Mouse (Mus musculus): ENCODE results near the gene Pdxk. TPM values are rescaled to one million over a fixed set of nuclear protein-coding genes. Genes with fewer than 3 reads are reported as not detected.

Pdxk gene
- polyA plus RNA-seq, 1 experiment from 2014 or later, result 6.8 TPM

GRCm38 (mm10) chr10:78462945-78463768 lies 1.6 kb downstream of the Pdxk start:
- DNase-seq (ENCODE audit: low spot score) (no peak), ATAC-seq (ENCODE audit: low FRiP score) (no peak)
- Histone ChIP-seq H3K4me3 (ENCODE audit: low read depth, low read length) (no peak overlapping the region), H3K27me3 (ENCODE audit: control insufficient read depth, insufficient read depth, low read length) (no peaks in the 10 kb centered on the region), H3K9ac (ENCODE audit: low read depth, low read length) (no peak overlapping the region), H3K4me2 (replicated peaks; ENCODE audit: low read depth, low read length) (no peak overlapping the region), H3K36me3 (ENCODE audit: control insufficient read depth, insufficient read depth, low read length) (no peaks in the 10 kb centered on the region), H3K27ac (ENCODE audit: low read depth, low read length) (no peak overlapping the region), H3K4me1 (replicated peaks; ENCODE audit: control insufficient read depth, insufficient read depth, low read length) (no peaks in the 10 kb centered on the region), H3K9me3 (ENCODE audit: control insufficient read depth, low read length) (no peaks in the 10 kb centered on the region)
- WGBS, result 87% methylated on average over 8 of the region's 8 CpGs

GRCm38 (mm10) chr10:78461767-78462166 lies 3.0 kb downstream of the Pdxk start:
- DNase-seq (ENCODE audit: low spot score) (no peak), ATAC-seq (ENCODE audit: low FRiP score) (no peak)
- Histone ChIP-seq H3K4me3 (ENCODE audit: low read depth, low read length) (no peak overlapping the region), H3K9ac (ENCODE audit: low read depth, low read length) (no peak overlapping the region), H3K36me3 (ENCODE audit: control insufficient read depth, insufficient read depth, low read length) (no peaks in the 10 kb centered on the region), H3K27ac (ENCODE audit: low read depth, low read length) (no peak overlapping the region), H3K27me3 (ENCODE audit: control insufficient read depth, insufficient read depth, low read length) (no peaks in the 10 kb centered on the region), H3K4me2 (replicated peaks; ENCODE audit: low read depth, low read length) (no peak overlapping the region), H3K9me3 (ENCODE audit: control insufficient read depth, low read length) (no peaks in the 10 kb centered on the region), H3K4me1 (replicated peaks; ENCODE audit: control insufficient read depth, insufficient read depth, low read length) (no peaks in the 10 kb centered on the region)
- 75% methylated on average over 4 of the region's 4 CpGs for WGBS

GRCm38 (mm10) chr10:78460463-78460862 lies 4.3 kb downstream of the Pdxk start:
- H3K4me1 ChIP-seq (replicated peaks; ENCODE audit: control insufficient read depth, insufficient read depth, low read length), result no peaks in the 10 kb centered on the region
- ATAC-seq (ENCODE audit: low FRiP score), result no peak
- WGBS, result 65% methylated on average over 4 of the region's 5 CpGs
- H3K27ac ChIP-seq (ENCODE audit: low read depth, low read length), result no peak overlapping the region
- H3K9me3 ChIP-seq (ENCODE audit: control insufficient read depth, low read length), result no peaks in the 10 kb centered on the region
- no peak overlapping the region for H3K4me3 ChIP-seq (ENCODE audit: low read depth, low read length)
- no peak overlapping the region for H3K9ac ChIP-seq (ENCODE audit: low read depth, low read length)
- H3K27me3 ChIP-seq (ENCODE audit: control insufficient read depth, insufficient read depth, low read length), result no peaks in the 10 kb centered on the region
- no peaks in the 10 kb centered on the region for H3K36me3 ChIP-seq (ENCODE audit: control insufficient read depth, insufficient read depth, low read length)
- H3K4me2 ChIP-seq (replicated peaks; ENCODE audit: low read depth, low read length), result no peak overlapping the region
- DNase-seq (ENCODE audit: low spot score), result no peak

GRCm38 (mm10) chr10:78458348-78459111 lies 6.2 kb downstream of the Pdxk start:
- no peak for DNase-seq (ENCODE audit: low spot score)
- Histone ChIP-seq H3K9me3 (ENCODE audit: control insufficient read depth, low read length) (no peaks in the 10 kb centered on the region), H3K27ac (ENCODE audit: low read depth, low read length) (no peak overlapping the region), H3K27me3 (ENCODE audit: control insufficient read depth, insufficient read depth, low read length) (no peaks in the 10 kb centered on the region), H3K36me3 (ENCODE audit: control insufficient read depth, insufficient read depth, low read length) (no peaks in the 10 kb centered on the region), H3K4me3 (ENCODE audit: low read depth, low read length) (no peak overlapping the region), H3K4me2 (replicated peaks; ENCODE audit: low read depth, low read length) (no peak overlapping the region), H3K4me1 (replicated peaks; ENCODE audit: control insufficient read depth, insufficient read depth, low read length) (no peaks in the 10 kb centered on the region), H3K9ac (ENCODE audit: low read depth, low read length) (no peak overlapping the region)
- ATAC-seq (ENCODE audit: low FRiP score), result no peak
- 66% methylated on average over 5 of the region's 5 CpGs for WGBS

GRCm38 (mm10) chr10:78457495-78458347 lies 7.1 kb downstream of the Pdxk start:
- DNase-seq (ENCODE audit: low spot score) (no peak), ATAC-seq (ENCODE audit: low FRiP score) (0 out of 2 replicates have a peak, but pooled peaks have one; percentile 41)
- H3K27ac ChIP-seq (ENCODE audit: low read depth, low read length), result no peak overlapping the region
- H3K27me3 ChIP-seq (ENCODE audit: control insufficient read depth, insufficient read depth, low read length), result no peaks in the 10 kb centered on the region
- no peaks in the 10 kb centered on the region for H3K4me1 ChIP-seq (replicated peaks; ENCODE audit: control insufficient read depth, insufficient read depth, low read length)
- no peak overlapping the region for H3K4me3 ChIP-seq (ENCODE audit: low read depth, low read length)
- no peak overlapping the region for H3K9ac ChIP-seq (ENCODE audit: low read depth, low read length)
- H3K36me3 ChIP-seq (ENCODE audit: control insufficient read depth, insufficient read depth, low read length), result no peaks in the 10 kb centered on the region
- no peak overlapping the region; the same call in 1 of the 2 replicates for H3K4me2 ChIP-seq (replicated peaks; ENCODE audit: low read depth, low read length)
- H3K9me3 ChIP-seq (ENCODE audit: control insufficient read depth, low read length), result no peaks in the 10 kb centered on the region
- WGBS, result 30% methylated on average over 9 of the region's 10 CpGs

- DNase-seq (ENCODE audit: low spot score) (no peak), ATAC-seq (ENCODE audit: low FRiP score) (no peak)
- H3K4me1 ChIP-seq (replicated peaks; ENCODE audit: control insufficient read depth, insufficient read depth, low read length), result no peaks in the 10 kb centered on the region
- no peak overlapping the region for H3K9ac ChIP-seq (ENCODE audit: low read depth, low read length)
- H3K27ac ChIP-seq (ENCODE audit: low read depth, low read length), result no peak overlapping the region
- no peak overlapping the region for H3K4me2 ChIP-seq (replicated peaks; ENCODE audit: low read depth, low read length)
- no peaks in the 10 kb centered on the region for H3K36me3 ChIP-seq (ENCODE audit: control insufficient read depth, insufficient read depth, low read length)
- H3K4me3 ChIP-seq (ENCODE audit: low read depth, low read length), result no peak overlapping the region
- no peaks in the 10 kb centered on the region for H3K9me3 ChIP-seq (ENCODE audit: control insufficient read depth, low read length)
- 87% methylated on average over 13 of the region's 13 CpGs for WGBS
- H3K27me3 ChIP-seq (ENCODE audit: control insufficient read depth, insufficient read depth, low read length), result no peaks in the 10 kb centered on the region
Measured at GRCm38 (mm10) chr10:78456696-78457095, 8.1 kb downstream of the Pdxk start.

GRCm38 (mm10) chr10:78452641-78453040 lies 12.1 kb downstream of the Pdxk start:
- DNase-seq (ENCODE audit: low spot score) (no peak), ATAC-seq (ENCODE audit: low FRiP score) (no peak)
- no peaks in the 10 kb centered on the region for H3K4me1 ChIP-seq (replicated peaks; ENCODE audit: control insufficient read depth, insufficient read depth, low read length)
- H3K36me3 ChIP-seq (ENCODE audit: control insufficient read depth, insufficient read depth, low read length), result no peaks in the 10 kb centered on the region
- no peak overlapping the region for H3K27ac ChIP-seq (ENCODE audit: low read depth, low read length)
- no peak overlapping the region for H3K9ac ChIP-seq (ENCODE audit: low read depth, low read length)
- no peak overlapping the region for H3K4me2 ChIP-seq (replicated peaks; ENCODE audit: low read depth, low read length)
- H3K27me3 ChIP-seq (ENCODE audit: control insufficient read depth, insufficient read depth, low read length), result no peaks in the 10 kb centered on the region
- H3K9me3 ChIP-seq (ENCODE audit: control insufficient read depth, low read length), result no peaks in the 10 kb centered on the region
- 25% methylated on average over 4 of the region's 4 CpGs for WGBS
- no peak overlapping the region for H3K4me3 ChIP-seq (ENCODE audit: low read depth, low read length)

GRCm38 (mm10) chr10:78450761-78451160 lies 14.0 kb downstream of the Pdxk start:
- Histone ChIP-seq H3K9me3 (ENCODE audit: control insufficient read depth, low read length) (no peaks in the 10 kb centered on the region), H3K36me3 (ENCODE audit: control insufficient read depth, insufficient read depth, low read length) (no peaks in the 10 kb centered on the region), H3K9ac (ENCODE audit: low read depth, low read length) (no peak overlapping the region), H3K27ac (ENCODE audit: low read depth, low read length) (no peak overlapping the region), H3K4me1 (replicated peaks; ENCODE audit: control insufficient read depth, insufficient read depth, low read length) (no peaks in the 10 kb centered on the region), H3K27me3 (ENCODE audit: control insufficient read depth, insufficient read depth, low read length) (no peaks in the 10 kb centered on the region), H3K4me2 (replicated peaks; ENCODE audit: low read depth, low read length) (no peak overlapping the region), H3K4me3 (ENCODE audit: low read depth, low read length) (no peak overlapping the region)
- WGBS, result 92% methylated on average over 5 of the region's 5 CpGs
- DNase-seq (ENCODE audit: low spot score), result no peak
- no peak for ATAC-seq (ENCODE audit: low FRiP score)
